In the genomic region with DNA sequence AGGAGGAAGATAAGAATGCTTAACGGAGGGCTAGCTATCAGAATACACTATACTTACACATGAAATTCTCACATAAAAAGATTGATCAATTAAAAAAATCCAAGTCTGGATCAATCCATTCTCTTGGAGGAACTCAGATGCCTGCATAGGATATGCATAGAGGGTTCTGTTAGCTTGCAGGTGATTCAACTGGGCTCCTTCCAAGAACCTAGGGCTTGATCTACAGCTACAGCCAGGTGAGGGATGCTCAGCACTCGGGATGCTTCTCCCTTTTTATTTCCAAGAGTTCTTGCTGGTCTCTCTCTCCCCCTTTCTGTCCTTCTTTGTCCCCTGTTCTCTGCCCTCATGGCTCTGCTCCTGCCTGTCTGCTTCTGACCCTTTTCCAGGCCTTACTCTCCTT, we compare ENCODE assay signal across 17 mouse cellular contexts.
"Had no signal": no experiment of that assay in that cellular context is flagged by ENCODE, and none has a peak within 500 bp of the region (broad histone marks: within the 10 kb centered on the region; RNA-seq: fewer than 3 reads in every experiment).

No protein-coding gene starts in this region.

- H3K4me1 ChIP-seq: midbrain, embryonic 12.5 days; neural tube, embryonic 13.5 days; neural tube, embryonic 15.5 days had no signal

- H3K27ac ChIP-seq: midbrain, embryonic 10.5 days; midbrain, embryonic 12.5 days; neural tube, embryonic 13.5 days; neural tube, embryonic 15.5 days had no signal

- H3K4me3 ChIP-seq: midbrain, embryonic 10.5 days; midbrain, embryonic 12.5 days; myocyte; neural tube, embryonic 13.5 days; neural tube, embryonic 15.5 days had no signal

- H3K27me3 ChIP-seq: midbrain, embryonic 12.5 days; neural tube, embryonic 13.5 days; neural tube, embryonic 15.5 days had no signal

- DNase-seq: lung, embryonic 14.5 days; lung, postnatal 10 days; lung, postnatal 4 days; midbrain, embryonic 14.5 days; retina, postnatal 1 day; right cerebral cortex, adult 18-20 months; right cerebral cortex, postnatal 25 days; right cerebral cortex, postnatal 4 days; spleen, adult 18-20 months; thymus, adult 18-20 months; thymus, postnatal 14 days; thymus, postnatal 36 days had no signal
